Mouse (Mus musculus): ENCODE results near the gene Ssh2. TPM values are rescaled to one million over a fixed set of nuclear protein-coding genes. Genes with fewer than 3 reads are reported as not detected.
A peak's percentile ranks its signal among the peaks of the same experiment; 100 is the strongest.

Gene Ssh2
- total RNA-seq, 2 experiments from 2014 or later: 11.9 to 19.8 TPM

DNA sequence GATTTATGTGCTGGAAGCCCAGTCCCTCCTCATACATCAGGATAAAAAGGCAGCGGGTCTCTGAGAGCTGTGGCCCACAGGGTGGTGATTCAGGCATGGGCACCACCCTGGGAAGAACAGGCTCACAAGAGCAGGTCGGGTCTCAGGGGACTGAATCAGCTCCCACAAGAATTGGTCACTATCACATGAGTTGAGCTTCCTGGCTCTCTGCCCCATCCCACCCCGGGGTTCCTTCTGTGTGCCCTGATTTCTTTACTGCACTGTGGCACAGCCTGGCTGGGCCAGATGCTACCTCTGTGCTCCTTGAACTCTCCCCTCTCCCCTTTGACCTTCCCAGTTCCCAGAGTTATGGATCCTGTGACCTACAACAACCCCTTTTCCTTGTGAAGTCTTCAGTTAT is 267.0 kb downstream of the Ssh2 start:
- ATAC-seq (replicated peaks; ENCODE audit: low FRiP score, low TSS enrichment, poor library complexity, severe bottlenecking): no peak

DNA sequence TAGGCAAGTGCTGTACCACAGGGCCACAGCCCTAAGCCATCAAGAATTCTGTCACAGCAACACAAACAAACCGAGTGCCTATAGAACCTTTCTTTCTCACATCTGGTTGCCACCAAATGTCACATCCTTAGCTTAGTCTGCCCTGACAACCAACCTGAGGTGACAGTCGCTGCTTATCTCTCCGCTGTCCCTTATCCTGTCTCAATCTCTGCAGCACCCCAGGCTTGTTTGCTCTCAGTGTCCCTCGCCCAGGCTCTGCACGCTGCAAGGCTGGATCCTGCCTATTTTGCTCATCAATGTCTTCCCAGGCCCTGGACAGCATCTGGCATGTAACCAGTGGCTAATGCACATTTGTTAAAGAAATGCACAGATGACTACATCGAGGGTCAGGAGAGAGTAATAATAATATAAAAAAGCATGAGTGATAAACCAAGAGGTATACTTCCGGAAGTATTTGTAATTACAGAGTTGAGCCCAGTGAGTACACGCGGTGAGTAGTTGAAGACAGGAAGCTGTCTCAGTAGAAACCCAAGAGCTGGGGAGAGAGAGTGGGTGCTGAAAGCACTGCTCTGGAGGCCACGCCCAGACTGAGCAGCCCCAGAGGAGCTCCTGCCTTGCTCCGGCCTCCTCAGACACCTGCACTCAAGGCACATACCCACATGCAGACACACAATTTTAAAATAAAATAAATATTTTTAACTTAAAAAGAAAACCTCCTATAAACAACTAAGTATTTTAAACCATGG is 267.6 kb downstream of the Ssh2 start:
- ATAC-seq (replicated peaks; ENCODE audit: low FRiP score, low TSS enrichment, poor library complexity, severe bottlenecking): no peak

DNA sequence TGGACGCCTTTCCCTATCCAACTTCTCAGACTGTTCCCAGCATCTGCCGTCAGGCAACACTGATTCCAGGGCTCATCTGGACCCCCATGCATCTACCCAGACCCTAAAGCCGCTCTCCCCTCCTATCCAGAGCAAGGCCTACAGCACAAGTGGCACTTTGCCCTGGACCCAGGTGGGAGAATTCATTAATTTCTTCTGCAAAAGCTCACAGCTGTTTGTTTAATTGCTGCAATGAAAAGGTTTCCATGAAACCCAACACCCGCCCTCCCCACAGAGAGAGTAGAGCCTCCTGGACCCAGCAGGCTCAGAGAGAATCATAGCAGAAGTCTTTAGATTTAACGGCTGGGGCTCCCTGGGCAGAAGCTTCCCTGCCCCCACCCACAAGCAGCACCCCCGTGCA is 269.1 kb downstream of the Ssh2 start:
- no peak for ATAC-seq (replicated peaks; ENCODE audit: low FRiP score, low TSS enrichment, poor library complexity, severe bottlenecking)

DNA sequence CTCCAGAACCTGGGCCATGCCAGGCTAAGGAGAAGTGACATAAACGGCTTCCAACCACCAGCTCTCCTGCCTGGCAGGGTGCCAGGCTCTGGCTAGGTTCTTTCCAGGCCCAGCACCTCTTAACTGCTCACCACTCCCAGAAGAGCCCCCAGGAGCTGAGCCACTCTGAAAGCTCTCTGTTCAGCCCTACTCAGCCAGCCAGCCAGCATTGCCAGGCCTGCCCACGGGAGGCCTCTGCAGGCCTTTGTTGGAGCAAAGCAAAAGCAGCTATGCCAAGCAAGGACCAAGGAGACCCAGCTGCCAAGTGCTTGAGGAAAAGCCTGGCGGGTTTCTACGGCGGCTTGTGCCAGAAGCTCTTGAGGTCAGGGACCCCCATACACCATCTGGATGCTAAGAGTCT is 270.7 kb downstream of the Ssh2 start:
- ATAC-seq (replicated peaks; ENCODE audit: low FRiP score, low TSS enrichment, poor library complexity, severe bottlenecking): no peak

DNA sequence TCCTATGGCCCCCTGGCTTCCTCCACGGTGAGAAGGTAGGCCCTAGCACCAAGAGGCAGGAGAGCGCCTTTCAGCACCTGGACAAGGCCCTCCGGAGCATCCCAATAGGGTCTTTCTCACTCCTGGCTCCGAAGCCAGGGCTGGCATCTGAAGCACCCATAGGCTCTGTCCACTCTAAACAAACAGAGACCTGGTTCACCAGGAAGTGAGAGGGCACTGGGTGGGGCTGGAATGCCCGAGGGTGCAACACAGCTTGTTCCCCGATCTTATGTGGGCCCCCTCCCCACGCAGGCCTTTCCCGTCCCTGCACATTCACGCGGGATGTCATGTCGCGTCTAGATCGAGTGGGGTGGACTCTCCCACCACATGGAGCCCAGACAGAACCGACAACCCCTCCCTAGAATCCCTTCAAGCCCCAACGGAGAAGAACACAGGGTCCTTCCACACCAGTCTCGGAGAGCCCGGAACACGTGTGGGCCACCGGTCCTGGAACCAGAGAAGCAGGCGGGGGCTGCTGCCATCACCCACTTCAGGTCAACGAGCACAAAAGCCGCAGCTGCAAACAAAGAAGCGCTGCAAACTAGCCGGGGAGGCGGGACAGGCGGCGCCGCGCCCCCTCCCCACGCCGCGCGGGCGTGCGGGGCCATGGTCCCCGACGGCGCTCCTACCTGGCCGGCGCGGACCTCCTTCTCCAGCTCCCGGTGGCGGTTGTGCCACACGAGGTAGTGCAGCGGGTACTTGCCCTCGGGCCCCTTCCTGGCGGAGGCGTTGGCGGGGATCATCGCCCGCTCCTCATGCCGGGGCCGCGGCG is 272.9 kb downstream of the Ssh2 start:
- ATAC-seq (replicated peaks; ENCODE audit: low FRiP score, low TSS enrichment, poor library complexity, severe bottlenecking): no peak

DNA sequence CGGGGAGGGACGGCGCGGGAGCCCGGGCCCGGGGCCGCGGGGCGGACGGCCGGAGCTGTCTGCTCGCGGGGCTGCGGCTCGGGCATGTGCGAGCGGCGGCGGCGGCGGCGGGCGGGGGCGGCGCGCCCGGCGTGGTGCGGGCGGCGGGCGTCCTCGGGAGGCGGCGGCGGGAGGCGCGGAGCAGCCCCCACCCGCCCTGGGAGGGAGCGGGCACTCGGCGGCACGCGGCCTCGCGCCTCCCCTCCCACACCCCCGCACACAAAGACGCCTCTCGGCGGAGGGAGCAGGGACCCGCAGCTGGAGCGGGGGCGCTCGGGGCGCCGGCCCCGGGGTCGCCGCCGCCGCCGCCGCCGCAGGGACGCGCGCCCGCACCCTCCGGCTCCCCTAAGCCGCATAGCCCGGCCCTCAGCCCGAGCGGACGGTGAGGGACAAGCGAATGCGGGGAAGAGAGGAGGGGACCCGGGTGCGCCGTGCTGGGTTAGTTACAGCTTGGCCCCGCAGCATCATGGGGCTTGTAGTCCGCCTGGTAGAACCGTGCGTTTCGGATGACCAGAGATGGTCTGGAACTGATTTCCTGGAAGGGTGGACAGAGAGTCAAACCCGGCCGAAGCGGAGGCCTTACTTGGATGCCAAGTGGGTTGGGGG is 273.6 kb downstream of the Ssh2 start, which contains the start of gene Ankrd13b:
TSS of gene Ankrd13b (minus strand) at position 88 of the 645 bp plus-strand sequence.
- no peak for ATAC-seq (replicated peaks; ENCODE audit: low FRiP score, low TSS enrichment, poor library complexity, severe bottlenecking)

DNA sequence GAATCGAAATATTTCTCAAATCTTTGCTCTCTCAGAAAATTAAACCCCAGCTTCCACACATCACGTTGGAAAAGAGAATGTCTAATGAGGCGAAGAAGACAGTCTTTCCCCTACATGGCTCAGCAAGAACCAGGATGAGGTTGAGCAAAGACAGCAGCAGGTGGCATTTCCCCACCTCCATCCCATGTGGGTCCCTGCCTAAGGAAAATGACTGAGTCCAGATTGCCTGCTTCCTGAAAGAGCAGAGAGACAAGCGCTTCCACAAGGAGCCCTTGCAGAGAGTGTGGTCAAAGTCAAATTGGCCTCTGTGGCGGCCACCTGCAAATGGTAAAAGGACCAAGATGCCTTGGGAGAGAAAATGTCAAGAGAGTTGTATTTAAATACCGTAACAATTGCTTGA is 274.4 kb downstream of the Ssh2 start:
- no peak for ATAC-seq (replicated peaks; ENCODE audit: low FRiP score, low TSS enrichment, poor library complexity, severe bottlenecking)

DNA sequence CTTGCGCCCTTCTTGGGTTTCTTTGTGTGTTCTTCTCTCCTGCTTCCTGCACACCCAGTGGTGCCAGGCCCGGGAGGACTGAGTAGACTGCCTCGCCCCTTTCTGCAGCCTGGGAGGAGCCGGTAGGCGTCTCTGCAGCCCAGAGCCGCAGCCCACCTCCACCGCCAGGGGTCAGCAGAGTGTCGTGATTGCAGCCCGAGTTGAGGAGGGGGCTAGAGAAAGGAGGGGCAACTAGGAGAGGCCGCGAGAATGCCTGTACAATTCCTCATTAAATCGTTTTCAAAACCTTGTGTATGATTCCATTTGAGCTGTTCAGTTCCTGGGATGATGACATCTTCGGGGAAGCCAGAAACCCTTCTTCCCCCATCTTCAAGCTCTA is 275.0 kb downstream of the Ssh2 start:
- peak; percentile 60 for ATAC-seq (replicated peaks; ENCODE audit: low FRiP score, low TSS enrichment, poor library complexity, severe bottlenecking)

DNA sequence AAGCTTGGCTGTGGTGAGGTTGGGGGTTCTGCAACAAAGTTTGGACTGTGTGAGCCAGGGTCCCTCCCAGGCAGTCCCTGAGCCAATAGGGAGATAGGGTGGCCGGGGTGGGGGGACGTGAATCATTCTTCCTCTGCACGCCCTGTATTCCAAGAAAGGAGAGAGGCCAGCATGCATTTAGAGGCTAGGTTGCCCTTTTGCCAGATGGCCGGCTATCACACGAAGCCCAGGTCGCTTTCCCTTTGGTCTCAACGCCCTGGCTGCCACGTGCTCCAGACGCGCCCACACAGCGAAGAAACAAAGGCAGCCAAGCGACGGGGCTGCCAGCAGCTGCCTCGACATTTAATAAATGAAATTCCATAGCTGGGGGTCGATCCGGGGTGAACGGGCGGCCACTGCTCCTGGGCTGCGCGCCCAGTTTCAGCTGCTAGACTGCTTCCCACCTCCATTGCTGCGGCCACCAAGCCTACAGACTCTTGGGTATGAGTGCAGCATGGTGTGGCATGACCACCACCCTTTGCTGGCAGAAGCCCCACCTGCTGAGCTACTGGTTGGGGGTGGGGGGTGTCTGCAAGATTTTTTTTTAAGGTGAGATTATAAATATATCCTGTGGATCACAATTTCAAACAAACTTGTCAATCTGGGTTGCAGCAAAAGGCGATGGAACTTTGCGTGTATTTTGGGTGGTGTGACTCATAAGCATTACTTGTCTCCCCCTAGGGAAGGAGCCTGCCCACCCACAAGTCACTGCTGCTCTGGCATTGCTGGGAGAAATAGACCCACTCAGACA is 275.6 kb downstream of the Ssh2 start:
- peak; percentile 20; the same call in 1 of the 2 replicates for ATAC-seq (replicated peaks; ENCODE audit: low FRiP score, low TSS enrichment, poor library complexity, severe bottlenecking)

DNA sequence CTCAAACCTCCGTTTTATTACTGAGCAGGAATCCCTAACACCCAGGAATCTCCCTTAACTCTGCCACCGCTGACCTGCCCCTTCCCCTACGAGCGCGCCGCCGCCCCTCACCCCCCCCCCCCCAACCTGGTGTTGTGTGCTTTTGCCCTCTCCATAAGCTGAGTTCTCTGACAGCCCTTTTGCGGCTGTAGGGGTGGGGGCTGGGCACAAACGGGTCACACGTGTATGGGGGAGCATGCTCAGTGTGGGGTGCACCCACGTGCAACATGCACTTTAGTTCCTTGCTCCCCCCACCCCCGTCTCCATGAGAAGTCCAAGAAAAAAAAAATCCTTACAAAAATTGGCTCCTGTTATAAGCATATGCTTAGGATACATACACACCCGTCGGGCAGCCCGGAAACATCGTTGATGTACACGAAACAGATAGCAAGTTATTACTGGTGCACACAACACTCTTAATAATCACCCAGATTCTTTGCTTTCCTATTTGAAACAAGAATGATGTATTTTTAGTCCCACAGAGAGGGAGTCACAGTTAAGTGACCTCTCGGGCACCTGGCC is 276.3 kb downstream of the Ssh2 start:
- ATAC-seq (replicated peaks; ENCODE audit: low FRiP score, low TSS enrichment, poor library complexity, severe bottlenecking): no peak

DNA sequence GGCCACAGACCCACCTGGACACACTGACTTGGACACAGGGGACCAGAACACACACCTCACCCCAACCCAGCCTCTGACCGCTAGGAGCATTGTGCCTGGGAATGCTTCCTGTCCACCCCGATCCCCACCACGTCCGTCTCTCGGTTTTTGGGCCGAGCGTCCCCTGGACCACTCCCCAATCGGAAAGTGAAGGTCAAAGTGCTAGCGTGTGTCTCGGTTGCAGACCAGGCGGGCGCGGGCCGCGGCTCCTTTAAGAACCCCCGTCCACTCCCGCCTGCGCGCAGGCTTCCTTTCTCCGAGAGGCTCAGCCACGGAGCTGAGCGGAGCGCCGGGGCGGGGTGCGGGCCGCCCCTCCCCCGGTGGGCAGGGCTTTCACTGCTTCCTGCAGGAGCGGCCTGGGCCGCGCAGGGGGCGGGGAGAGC is 276.8 kb downstream of the Ssh2 start:
- ATAC-seq (replicated peaks; ENCODE audit: low FRiP score, low TSS enrichment, poor library complexity, severe bottlenecking): peak; percentile 66

DNA sequence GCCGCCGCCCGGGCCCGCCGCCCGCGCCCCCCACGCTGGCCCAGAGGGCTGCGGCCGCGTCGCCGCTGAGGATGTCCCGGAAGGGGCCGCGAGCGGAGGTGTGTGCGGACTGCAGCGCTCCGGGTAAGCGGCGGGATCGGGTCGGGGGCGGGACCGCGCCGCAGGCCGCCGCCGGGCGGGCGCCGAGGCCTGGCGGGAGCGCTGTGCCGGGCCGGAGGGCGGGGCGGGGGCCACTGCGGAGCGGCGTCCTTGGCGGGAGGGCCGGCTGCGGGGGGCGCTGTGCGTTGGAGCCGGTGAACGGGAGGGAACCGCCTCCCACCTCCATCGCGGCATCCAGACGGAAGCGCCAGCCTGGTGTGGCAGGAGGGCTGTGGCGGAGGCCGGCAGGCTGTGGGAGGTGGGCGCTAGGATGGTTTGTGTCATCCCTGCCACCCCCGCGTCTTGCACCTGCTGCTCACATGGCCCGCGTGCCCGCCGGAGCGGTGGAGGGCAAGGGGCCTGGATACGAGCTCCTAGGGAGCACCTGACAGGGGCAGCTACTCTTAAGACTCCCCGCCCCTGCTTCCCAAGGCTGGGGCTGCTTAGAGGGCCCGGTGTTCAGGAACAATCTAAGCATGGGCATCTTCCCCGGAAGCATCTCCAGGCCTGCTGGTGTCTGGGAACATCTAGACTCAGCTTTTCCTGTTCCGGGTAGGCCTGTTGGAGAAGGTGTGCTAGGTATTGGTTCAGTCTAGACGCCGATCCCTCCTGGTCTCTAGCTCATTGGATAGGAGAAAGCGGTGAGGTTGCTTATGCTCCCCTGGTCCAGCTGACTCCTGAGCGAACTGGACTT is 277.6 kb downstream of the Ssh2 start, which contains the start of gene Git1:
TSS of gene Git1 (plus strand) at position 51 of the 832 bp plus-strand sequence.
- no peak for ATAC-seq (replicated peaks; ENCODE audit: low FRiP score, low TSS enrichment, poor library complexity, severe bottlenecking)

DNA sequence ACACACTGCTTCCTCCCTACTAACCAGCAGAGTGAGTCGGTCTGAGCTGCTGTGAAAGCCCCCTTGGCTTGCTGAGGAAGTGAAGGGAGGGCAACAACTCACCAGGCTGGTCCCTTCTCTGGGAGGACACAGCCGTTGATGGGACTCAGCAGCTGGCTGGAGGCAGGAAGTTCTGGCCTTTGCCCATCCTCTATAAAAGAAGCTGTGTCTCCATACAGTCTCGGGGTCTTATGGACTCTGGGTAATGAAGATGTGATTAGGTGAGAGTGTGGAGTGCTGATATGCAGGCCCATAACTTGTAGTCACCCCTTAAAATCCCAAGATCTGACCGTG is 278.2 kb downstream of the Ssh2 start:
- ATAC-seq (replicated peaks; ENCODE audit: low FRiP score, low TSS enrichment, poor library complexity, severe bottlenecking): no peak

DNA sequence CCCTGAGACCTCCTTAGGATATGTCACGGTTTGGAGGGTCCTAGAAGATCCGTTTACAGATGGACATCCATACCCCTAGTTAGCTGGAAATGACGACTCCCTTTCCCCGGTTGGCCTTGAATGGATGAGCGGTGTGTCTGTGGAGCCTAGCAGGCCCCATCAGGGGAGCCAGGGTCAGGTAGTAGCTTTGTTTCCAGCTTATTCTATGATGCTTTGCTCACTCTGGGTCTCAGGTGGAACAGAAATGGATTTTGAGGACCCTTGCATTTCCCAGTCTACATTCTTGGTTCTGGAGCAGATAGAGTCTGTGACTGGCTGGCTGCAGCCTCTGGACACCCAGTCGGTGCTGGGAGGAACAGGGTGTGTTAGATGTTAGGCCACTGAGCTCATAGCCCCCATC is 278.7 kb downstream of the Ssh2 start:
- ATAC-seq (replicated peaks; ENCODE audit: low FRiP score, low TSS enrichment, poor library complexity, severe bottlenecking): no peak

DNA sequence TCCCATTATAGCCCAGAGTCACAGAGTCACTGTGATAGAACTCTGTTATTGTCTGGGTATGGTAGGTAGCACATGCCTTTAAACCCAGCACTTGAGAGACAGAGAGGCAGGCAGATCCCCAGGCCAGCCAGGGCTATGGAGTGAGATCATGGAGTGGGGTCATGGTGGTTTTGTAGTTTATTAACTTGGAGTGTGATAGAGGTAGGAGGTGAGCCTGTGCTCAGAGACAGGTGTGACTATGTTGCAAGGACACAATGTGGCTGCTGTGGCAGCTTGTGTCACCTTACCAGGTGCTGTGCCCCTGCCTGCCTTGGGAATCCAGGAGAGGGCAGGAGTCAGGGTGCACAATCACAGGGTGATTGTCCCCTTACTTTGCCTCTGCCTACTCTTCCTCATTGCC is 279.4 kb downstream of the Ssh2 start:
- no peak for ATAC-seq (replicated peaks; ENCODE audit: low FRiP score, low TSS enrichment, poor library complexity, severe bottlenecking)

DNA sequence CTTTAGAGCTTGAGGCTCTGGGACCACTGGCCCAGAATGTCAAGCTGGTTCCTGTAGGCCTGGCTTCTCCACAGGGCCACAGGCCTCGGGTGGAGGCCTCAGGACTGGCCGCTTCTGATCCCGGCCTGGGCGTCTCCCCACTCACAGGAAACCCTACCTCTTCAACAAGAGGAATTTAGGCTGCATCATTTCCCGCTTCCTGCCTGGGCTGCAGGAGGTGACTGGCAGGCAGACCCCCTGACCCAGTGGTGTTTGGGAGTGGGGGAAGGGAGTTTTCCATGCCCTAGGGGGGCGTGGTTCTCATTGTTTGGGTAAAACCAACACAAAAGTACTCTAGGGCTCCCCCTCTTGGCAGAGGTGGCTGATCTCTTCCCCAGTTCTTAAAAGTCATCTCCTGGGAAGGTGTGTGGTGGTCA is 281.3 kb downstream of the Ssh2 start:
- no peak for ATAC-seq (replicated peaks; ENCODE audit: low FRiP score, low TSS enrichment, poor library complexity, severe bottlenecking)

DNA sequence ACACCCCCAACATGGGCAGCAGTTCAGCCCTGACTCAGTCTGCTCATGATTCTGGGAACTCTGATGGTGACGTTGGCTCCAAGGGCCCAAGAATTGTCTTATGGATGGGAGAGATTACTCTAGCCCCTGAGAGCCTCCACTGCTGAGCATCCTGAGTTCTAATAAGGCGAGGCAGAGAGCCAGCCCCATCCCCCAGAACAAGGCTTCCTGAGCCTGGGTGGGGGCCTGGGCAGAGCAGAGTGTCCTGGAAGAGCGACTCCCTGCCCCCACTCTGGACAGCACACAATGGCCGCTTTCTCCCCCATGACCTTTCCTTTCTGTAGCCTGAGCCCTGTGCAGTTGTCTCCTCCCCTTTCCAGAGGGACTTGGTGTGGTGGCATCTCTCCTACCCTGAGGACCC is 281.8 kb downstream of the Ssh2 start:
- ATAC-seq (replicated peaks; ENCODE audit: low FRiP score, low TSS enrichment, poor library complexity, severe bottlenecking): no peak

DNA sequence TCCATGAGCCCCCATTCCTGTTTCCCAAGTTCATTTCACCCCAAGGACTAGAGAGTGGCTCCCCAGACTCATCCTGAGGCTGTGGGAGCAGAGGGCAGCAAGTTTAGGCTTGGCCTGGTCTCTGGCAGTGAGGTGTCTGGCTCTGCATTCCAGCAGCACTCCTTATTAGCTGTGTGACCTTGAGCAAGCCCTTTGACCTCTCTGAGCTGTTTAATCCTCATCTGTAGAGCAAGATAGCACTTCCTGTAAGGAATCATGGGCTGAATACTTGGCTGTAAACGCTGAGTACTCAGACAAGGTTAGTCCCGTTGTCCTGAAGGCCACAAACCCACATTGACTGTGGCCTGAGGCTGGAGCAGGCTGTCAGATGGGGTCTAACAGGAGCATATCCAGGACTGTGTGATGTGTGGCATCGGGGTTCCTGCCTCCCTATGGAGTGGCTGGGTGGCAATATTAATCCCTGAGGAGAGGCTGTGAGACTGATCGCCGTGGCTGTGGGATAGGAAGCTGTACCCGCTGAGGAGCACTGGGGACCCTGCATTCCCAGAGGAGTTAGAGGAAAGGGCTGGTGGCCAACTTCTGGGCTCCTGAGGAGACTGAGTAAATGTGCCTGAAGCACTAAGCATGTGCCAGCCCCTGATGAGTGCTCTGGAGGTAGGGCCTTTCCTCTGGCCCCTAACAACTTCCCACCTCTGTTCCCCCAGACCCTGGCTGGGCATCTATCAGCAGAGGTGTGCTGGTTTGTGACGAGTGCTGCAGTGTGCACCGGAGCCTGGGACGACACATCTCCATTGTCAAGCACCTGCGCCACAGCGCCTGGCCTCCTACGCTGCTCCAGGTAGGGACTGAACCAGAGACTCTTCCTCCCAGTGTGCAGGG is 282.4 kb downstream of the Ssh2 start:
- ATAC-seq (replicated peaks; ENCODE audit: low FRiP score, low TSS enrichment, poor library complexity, severe bottlenecking): no peak
